Mouse (Mus musculus) small intestine, adult 2 months (tissue): ENCODE results near the gene Ccdc137. TPM values are rescaled to one million over a fixed set of nuclear protein-coding genes. Genes with fewer than 3 reads are reported as not detected.

Experiments
- H3K27ac ChIP-seq: fragments of 200-500 bp; 2 replicates; pipeline ENCODE4 v1.5.1; 2012; ENCODE audit warnings: low read depth, low read length, control low read depth, inconsistent platforms; ENCODE audit not compliant: insufficient read depth
- H3K27me3 ChIP-seq: fragments of 200-500 bp; 2 replicates; pipeline ENCODE4 v1.6.1; 2012; ENCODE audit warnings: mild to moderate bottlenecking, moderate library complexity, low read length, inconsistent platforms; ENCODE audit not compliant: control insufficient read depth, insufficient read depth
- H3K36me3 ChIP-seq: fragments of 200-500 bp; 2 replicates; pipeline ENCODE4 v1.6.1; 2012; ENCODE audit warnings: mild to moderate bottlenecking, low read length, control low read depth, inconsistent platforms; ENCODE audit not compliant: control insufficient read depth, insufficient read depth
- H3K4me1 ChIP-seq: fragments of 200-500 bp; 2 replicates; pipeline ENCODE4 v1.6.1; 2012; ENCODE audit warnings: low read length, inconsistent platforms, mixed read lengths; ENCODE audit not compliant: control insufficient read depth, insufficient read depth, insufficient read length
- H3K4me3 ChIP-seq: fragments of 200-500 bp; 2 replicates; pipeline ENCODE4 v1.5.1; 2012; ENCODE audit warnings: low read depth, mild to moderate bottlenecking, control low read depth, inconsistent platforms, low read length, moderate library complexity
- CTCF ChIP-seq: fragments of 200-500 bp; IDR thresholded peaks from 2 replicates; pipeline ENCODE4 v1.5.1; 2012; ENCODE audit warnings: low read depth, mild to moderate bottlenecking, control low read depth, inconsistent platforms, low read length, moderate library complexity, mixed read lengths; ENCODE audit not compliant: insufficient replicate concordance, insufficient read length; ENCODE audit errors: extremely low read depth
- POLR2A ChIP-seq: fragments of 200-500 bp; IDR thresholded peaks from 2 replicates; pipeline ENCODE4 v1.6.1; 2012; ENCODE audit warnings: low read depth, mild to moderate bottlenecking, control low read depth, inconsistent platforms, low read length, moderate library complexity
- WGBS: fragments of 180-500 bp; shearing (Covaris S2); methylation state at CpG from one replicate; pipeline ENCODE4 v1.1.7; 2018; 5-methylcytosine and 5-hydroxymethylcytosine counted together
- polyA plus RNA-seq: library from polyadenylated mRNA; depleted of rRNA; stranded (reverse); fragments of >200 nt; gene quantifications from 2 replicates; pipeline ENCODE4 v1.2.3, GENCODE M21; 2012

Gene Ccdc137
- polyA plus RNA-seq, 1 experiment, result 4.4 TPM

GRCm38 (mm10) chr11:120437152-120437856 lies 20.6 kb upstream of the Ccdc137 start, which contains the start of gene Nploc4:
TSS of gene Nploc4 (minus strand) at chr11:120437708.
- TF ChIP-seq POLR2A, result peak; percentile 79; the same call in 1 of the 2 replicates
- TF ChIP-seq CTCF, result no peak
- Histone ChIP-seq H3K4me3 (peak within 1 kb of the TSS; percentile 92), H3K36me3 (peaks cover 16% of the 10 kb centered on the region), H3K27ac (peak within 1 kb of the TSS; percentile 54), H3K27me3 (no peaks in the 10 kb centered on the region), H3K4me1 (peaks cover 4% of the 10 kb centered on the region)
- 1% methylated on average over 77 of the region's 77 CpGs for WGBS

- Histone ChIP-seq H3K27me3 (no peaks in the 10 kb centered on the region), H3K36me3 (peaks cover 10% of the 10 kb centered on the region), H3K4me1 (peaks cover 4% of the 10 kb centered on the region), H3K27ac (no peak overlapping the region), H3K4me3 (peak overlapping the region; percentile 92)
- WGBS, result 23% methylated on average over 12 of the region's 12 CpGs
- TF ChIP-seq CTCF (no peak), POLR2A (no peak)
Measured at GRCm38 (mm10) chr11:120437857-120438385, 20.0 kb upstream of the Ccdc137 start.

- WGBS, result 90% methylated on average over 3 of the region's 3 CpGs
- Histone ChIP-seq H3K27ac (no peak within 1 kb of the TSS), H3K36me3 (no peaks in the 10 kb centered on the region), H3K27me3 (no peaks in the 10 kb centered on the region), H3K4me3 (no peak within 1 kb of the TSS), H3K4me1 (no peaks in the 10 kb centered on the region; the same call in 1 of the 2 replicates)
- TF ChIP-seq CTCF (no peak), POLR2A (no peak)
Measured at GRCm38 (mm10) chr11:120442344-120442743, 15.6 kb upstream of the Ccdc137 start, which contains the start of gene Tspan10. TSS of gene Tspan10 (plus strand) at chr11:120442644.

- no peaks in the 10 kb centered on the region for H3K27me3 ChIP-seq
- 82% methylated on average over 3 of the region's 3 CpGs for WGBS
Measured at GRCm38 (mm10) chr11:120442765-120443280, 15.1 kb upstream of the Ccdc137 start.

GRCm38 (mm10) chr11:120444106-120444505 lies 13.8 kb upstream of the Ccdc137 start:
- Histone ChIP-seq H3K27ac (no peak overlapping the region), H3K36me3 (no peaks in the 10 kb centered on the region), H3K4me1 (0 out of 2 replicates have a peak, but pooled peaks cover 2% of the 10 kb centered on the region), H3K27me3 (no peaks in the 10 kb centered on the region), H3K4me3 (no peak overlapping the region)
- WGBS, result 79% methylated on average over 6 of the region's 6 CpGs
- TF ChIP-seq CTCF, result no peak
- TF ChIP-seq POLR2A, result no peak

More at GRCm38 (mm10) chr11:120442765-120443280, 15.1 kb upstream of the Ccdc137 start:
- TF ChIP-seq CTCF (no peak), POLR2A (no peak)
- H3K4me3 ChIP-seq, result no peak overlapping the region
- no peaks in the 10 kb centered on the region; the same call in 1 of the 2 replicates for H3K4me1 ChIP-seq
- H3K36me3 ChIP-seq, result no peaks in the 10 kb centered on the region
- H3K27ac ChIP-seq, result no peak overlapping the region

- H3K4me1 ChIP-seq, result 0 out of 2 replicates have a peak, but pooled peaks cover 2% of the 10 kb centered on the region
- TF ChIP-seq CTCF (no peak), POLR2A (no peak)
- no peak overlapping the region for H3K4me3 ChIP-seq
- H3K27ac ChIP-seq, result no peak overlapping the region
- no peaks in the 10 kb centered on the region for H3K27me3 ChIP-seq
- 64% methylated on average over 3 of the region's 3 CpGs for WGBS
- H3K36me3 ChIP-seq, result no peaks in the 10 kb centered on the region
Measured at GRCm38 (mm10) chr11:120445475-120445874, 12.4 kb upstream of the Ccdc137 start.

GRCm38 (mm10) chr11:120447179-120447578 lies 10.7 kb upstream of the Ccdc137 start:
- 84% methylated on average over 7 of the region's 7 CpGs for WGBS
- Histone ChIP-seq H3K27ac (no peak overlapping the region), H3K4me1 (0 out of 2 replicates have a peak, but pooled peaks cover 2% of the 10 kb centered on the region), H3K4me3 (no peak overlapping the region), H3K36me3 (no peaks in the 10 kb centered on the region), H3K27me3 (no peaks in the 10 kb centered on the region)
- TF ChIP-seq CTCF (no peak), POLR2A (no peak)
